Mouse (Mus musculus) cortical plate, adult 2 months (tissue): Measurements from ENCODE around the gene Galnt2.

Experiments
- CTCF ChIP-seq: fragments of 200-500 bp; IDR thresholded peaks from 2 replicates; pipeline ENCODE4 v1.5.1; 2011; ENCODE audit warnings: mild to moderate bottlenecking, control low read depth, low read length; ENCODE audit not compliant: insufficient read depth; ENCODE audit errors: extremely low read depth
- POLR2A ChIP-seq: fragments of 200-500 bp; IDR thresholded peaks from 2 replicates; pipeline ENCODE4 v1.6.1; 2011; ENCODE audit warnings: mild to moderate bottlenecking, low read length, control low read depth; ENCODE audit not compliant: insufficient read depth; ENCODE audit errors: extremely low read depth

DNA sequence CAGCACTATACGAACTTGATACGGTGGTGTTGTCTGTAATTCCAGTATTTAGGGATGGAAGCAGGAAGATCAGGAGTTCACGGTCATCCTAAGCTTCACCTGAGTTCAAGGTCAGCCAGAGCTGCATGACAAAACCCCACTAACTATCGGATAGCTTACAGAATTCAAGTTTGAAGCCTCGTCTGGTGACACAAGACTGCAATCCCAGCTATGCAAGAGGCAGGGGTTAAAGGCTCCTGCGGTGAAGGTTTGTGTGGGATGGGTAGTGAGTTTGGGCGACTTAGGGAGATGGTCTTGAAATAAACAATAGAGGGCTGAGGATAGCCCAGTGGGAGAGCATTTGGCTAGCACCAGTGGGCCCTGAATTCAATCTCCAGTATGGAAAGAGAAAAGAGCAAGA lies 33.0 kb upstream of the Galnt2 start:
- no peak for TF ChIP-seq CTCF
- no peak for TF ChIP-seq POLR2A
